Mouse (Mus musculus) limb, embryonic 14.5 days (tissue): ENCODE results near the gene Lrp2. TPM values are rescaled to one million over a fixed set of nuclear protein-coding genes. Genes with fewer than 3 reads are reported as not detected.

Experiments
- ATAC-seq: fragments of 200-750 bp; cut with Nextera tagmentation; 2 replicates; pipeline ENCODE4 v1.8.0; 2017; ENCODE audit warnings: low read depth, moderate number of reproducible peaks, moderate TSS enrichment; ENCODE audit not compliant: low FRiP score
- DNase-seq: peaks from one replicate; pipeline ENCODE4 v3.0.0-alpha.2; 2015; ENCODE audit warnings: low spot score
- H3K27ac ChIP-seq: fragments of 300-500 bp; sonication (generic); replicated peaks from 2 replicates; pipeline ENCODE4 v1.5.1; 2014; ENCODE audit warnings: low read depth, mild to moderate bottlenecking, low read length, moderate library complexity, mixed read lengths
- H3K27me3 ChIP-seq: fragments of 300-500 bp; sonication (generic); 2 replicates; pipeline ENCODE4 v1.6.1; 2014; ENCODE audit warnings: low read length, mixed read lengths; ENCODE audit not compliant: control insufficient read depth, insufficient read depth
- H3K36me3 ChIP-seq: fragments of 300-500 bp; sonication (generic); 2 replicates; pipeline ENCODE4 v1.6.1; 2014; ENCODE audit warnings: mild to moderate bottlenecking, low read length, moderate library complexity, mixed read lengths; ENCODE audit not compliant: control insufficient read depth, insufficient read depth
- H3K4me1 ChIP-seq: fragments of 300-500 bp; sonication (generic); 2 replicates; pipeline ENCODE4 v1.6.1; 2014; ENCODE audit warnings: antibody characterized with exemption, low read length, mixed read lengths; ENCODE audit not compliant: control insufficient read depth, insufficient read depth
- H3K4me2 ChIP-seq: fragments of 300-500 bp; sonication (generic); replicated peaks from 2 replicates; pipeline ENCODE4 v1.6.1; 2014; ENCODE audit warnings: low read depth, mild to moderate bottlenecking, low read length, moderate library complexity; ENCODE audit not compliant: severe bottlenecking
- H3K4me3 ChIP-seq: fragments of 300-500 bp; sonication (generic); replicated peaks from 2 replicates; pipeline ENCODE4 v1.5.1; 2014; ENCODE audit warnings: low read length
- H3K9ac ChIP-seq: fragments of 300-500 bp; sonication (generic); 2 replicates; pipeline ENCODE4 v1.6.1; 2014; ENCODE audit warnings: mild to moderate bottlenecking, low read depth, low read length, moderate library complexity; ENCODE audit not compliant: severe bottlenecking
- H3K9me3 ChIP-seq: fragments of 300-500 bp; sonication (generic); 2 replicates; pipeline ENCODE4 v1.6.1; 2016; ENCODE audit warnings: low read length; ENCODE audit not compliant: control insufficient read depth
- POLR2A ChIP-seq: fragments of 200-500 bp; IDR thresholded peaks from 2 replicates; pipeline ENCODE4 v1.8.0; 2012; ENCODE audit warnings: inconsistent platforms, mild to moderate bottlenecking, moderate library complexity, borderline replicate concordance; ENCODE audit not compliant: insufficient read depth, insufficient read length; ENCODE audit errors: extremely low read depth
- WGBS: fragments of 180-500 bp; shearing (Covaris S2); extraction: QIAGEN DNeasy Blood & Tissue Kit; methylation state at CpG from one replicate; pipeline ENCODE4 v1.1.7; 2014; 5-methylcytosine and 5-hydroxymethylcytosine counted together
- polyA plus RNA-seq, 2 experiments: library from polyadenylated mRNA; depleted of rRNA in 1 of 2; stranded (reverse) in 1 of 2; unstranded in 1 of 2; fragments of >200 nt; fragmentation: Nextera tagmentation in 1 of 2; extraction: Ambion mirVana in 1 of 2; gene quantifications; 2 replicates each; pipeline versions ENCODE4 v1.2.1 to v1.2.3; 2012 to 2014

Gene Lrp2
- polyA plus RNA-seq, 2 experiments = 0.01 to 0.09 TPM

GRCm38 (mm10) chr2:69562761-69563160, 23.1 kb downstream of the Lrp2 start:
- no peaks in the 10 kb centered on the region for H3K9me3 ChIP-seq
- DNase-seq (no peak), ATAC-seq (no peak)
- H3K27me3 ChIP-seq = no peaks in the 10 kb centered on the region
- H3K4me1 ChIP-seq = no peaks in the 10 kb centered on the region
- H3K9ac ChIP-seq = no peak overlapping the region
- H3K36me3 ChIP-seq = no peaks in the 10 kb centered on the region
- H3K4me2 ChIP-seq = no peak overlapping the region
- TF ChIP-seq POLR2A = no peak
- WGBS = 69% methylated on average over 5 of the region's 5 CpGs
- no peak overlapping the region for H3K4me3 ChIP-seq
- H3K27ac ChIP-seq = no peak overlapping the region

GRCm38 (mm10) chr2:69560221-69560620, 25.6 kb downstream of the Lrp2 start:
- WGBS = 73% methylated on average over 4 of the region's 4 CpGs
- DNase-seq (no peak), ATAC-seq (no peak)

GRCm38 (mm10) chr2:69559380-69559779, 26.5 kb downstream of the Lrp2 start:
- Histone ChIP-seq H3K36me3 (no peaks in the 10 kb centered on the region), H3K4me3 (no peak overlapping the region), H3K9ac (no peak overlapping the region), H3K9me3 (no peaks in the 10 kb centered on the region), H3K4me2 (no peak overlapping the region), H3K27ac (no peak overlapping the region), H3K27me3 (no peaks in the 10 kb centered on the region), H3K4me1 (no peaks in the 10 kb centered on the region)
- WGBS = 63% methylated on average over 15 of the region's 15 CpGs
- no peak for TF ChIP-seq POLR2A
- no peak for DNase-seq
- no peak for ATAC-seq

More at GRCm38 (mm10) chr2:69560221-69560620, 25.6 kb downstream of the Lrp2 start:
- Histone ChIP-seq H3K9me3 (no peaks in the 10 kb centered on the region), H3K27ac (no peak overlapping the region), H3K9ac (no peak overlapping the region), H3K4me3 (no peak overlapping the region), H3K4me1 (no peaks in the 10 kb centered on the region), H3K4me2 (no peak overlapping the region), H3K27me3 (no peaks in the 10 kb centered on the region), H3K36me3 (no peaks in the 10 kb centered on the region)
- no peak for TF ChIP-seq POLR2A

- DNase-seq (no peak), ATAC-seq (no peak)
- no peak for TF ChIP-seq POLR2A
- H3K27ac ChIP-seq = no peak overlapping the region
- no peaks in the 10 kb centered on the region for H3K27me3 ChIP-seq
- H3K4me3 ChIP-seq = no peak overlapping the region
- H3K4me1 ChIP-seq = no peaks in the 10 kb centered on the region
- no peaks in the 10 kb centered on the region for H3K9me3 ChIP-seq
- H3K9ac ChIP-seq = no peak overlapping the region
- no peaks in the 10 kb centered on the region for H3K36me3 ChIP-seq
- H3K4me2 ChIP-seq = no peak overlapping the region
- 23% methylated on average over 7 of the region's 7 CpGs for WGBS
Measured at GRCm38 (mm10) chr2:69556686-69557085, 29.2 kb downstream of the Lrp2 start.

- no peak overlapping the region for H3K4me3 ChIP-seq
- DNase-seq = no peak
- H3K9me3 ChIP-seq = no peaks in the 10 kb centered on the region
- no peak overlapping the region for H3K27ac ChIP-seq
- WGBS = 77% methylated on average over 5 of the region's 5 CpGs
- H3K27me3 ChIP-seq = no peaks in the 10 kb centered on the region
- TF ChIP-seq POLR2A = no peak
- no peaks in the 10 kb centered on the region for H3K36me3 ChIP-seq
- H3K4me1 ChIP-seq = no peaks in the 10 kb centered on the region
- no peak overlapping the region for H3K4me2 ChIP-seq
- no peak overlapping the region for H3K9ac ChIP-seq
- ATAC-seq = no peak
Measured at GRCm38 (mm10) chr2:69551639-69552038, 34.2 kb downstream of the Lrp2 start.

- Histone ChIP-seq H3K4me1 (no peaks in the 10 kb centered on the region), H3K4me2 (no peak overlapping the region), H3K27me3 (no peaks in the 10 kb centered on the region), H3K36me3 (no peaks in the 10 kb centered on the region), H3K4me3 (no peak overlapping the region), H3K9ac (no peak overlapping the region), H3K27ac (no peak overlapping the region), H3K9me3 (no peaks in the 10 kb centered on the region)
- TF ChIP-seq POLR2A = no peak
- ATAC-seq (no peak), DNase-seq (no peak)
- WGBS = 80% methylated on average over 11 of the region's 11 CpGs
Measured at GRCm38 (mm10) chr2:69546823-69547222, 39.0 kb downstream of the Lrp2 start.
